Mouse (Mus musculus): ENCODE results near the gene Tulp2.

The Tulp2 gene

DNA sequence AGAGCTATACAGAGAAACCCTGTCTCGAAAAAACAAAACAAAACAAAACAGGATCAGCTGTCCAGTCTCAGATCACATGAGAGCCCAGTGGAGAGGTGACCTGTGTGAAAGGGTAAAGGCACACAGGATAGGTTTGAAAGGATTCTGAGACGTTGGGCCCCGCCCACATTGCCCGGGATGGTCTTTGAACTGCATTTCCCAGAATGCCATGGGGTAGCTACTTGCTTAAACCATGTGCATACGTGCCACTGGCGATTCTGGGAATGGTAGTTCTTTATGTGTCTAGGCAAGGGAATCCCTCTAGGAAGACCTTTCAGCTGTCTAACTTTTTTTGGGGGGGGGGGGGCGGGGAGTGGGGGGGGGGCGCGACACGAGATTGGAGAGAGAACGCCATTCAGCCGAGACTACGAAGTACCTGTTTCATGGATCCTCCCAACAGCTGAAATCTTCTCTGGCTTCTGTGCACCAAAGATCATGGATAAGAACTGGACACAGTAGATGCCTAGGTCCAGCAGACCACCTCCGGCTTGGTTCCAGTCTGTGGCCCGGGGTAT lies at the start of gene Tulp2:
Gene Tulp2, plus strand, starts transcription at position 504 of the 554 bp plus-strand sequence.
- DNase-seq = peak; percentile 48 to 60

DNA sequence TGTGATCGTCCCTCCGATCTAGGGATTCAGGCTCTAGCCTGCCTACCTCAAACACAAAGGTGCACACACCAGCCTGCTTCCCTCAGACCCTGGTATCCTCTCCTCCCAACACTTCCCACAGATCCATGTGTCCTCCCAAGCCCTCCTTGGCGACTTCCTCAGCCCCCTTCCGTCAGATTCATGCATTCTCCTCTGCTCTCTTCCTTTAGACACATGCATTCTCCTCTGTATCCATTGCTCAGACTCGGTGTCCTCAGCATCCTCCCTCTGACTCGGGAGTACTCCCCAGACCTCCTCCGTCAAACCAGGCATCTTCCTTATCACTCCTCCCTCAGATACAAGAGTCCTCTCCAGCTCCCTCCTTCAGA lies 47.9 kb upstream of the Tulp2 start:
- DNase-seq = no peak

DNA sequence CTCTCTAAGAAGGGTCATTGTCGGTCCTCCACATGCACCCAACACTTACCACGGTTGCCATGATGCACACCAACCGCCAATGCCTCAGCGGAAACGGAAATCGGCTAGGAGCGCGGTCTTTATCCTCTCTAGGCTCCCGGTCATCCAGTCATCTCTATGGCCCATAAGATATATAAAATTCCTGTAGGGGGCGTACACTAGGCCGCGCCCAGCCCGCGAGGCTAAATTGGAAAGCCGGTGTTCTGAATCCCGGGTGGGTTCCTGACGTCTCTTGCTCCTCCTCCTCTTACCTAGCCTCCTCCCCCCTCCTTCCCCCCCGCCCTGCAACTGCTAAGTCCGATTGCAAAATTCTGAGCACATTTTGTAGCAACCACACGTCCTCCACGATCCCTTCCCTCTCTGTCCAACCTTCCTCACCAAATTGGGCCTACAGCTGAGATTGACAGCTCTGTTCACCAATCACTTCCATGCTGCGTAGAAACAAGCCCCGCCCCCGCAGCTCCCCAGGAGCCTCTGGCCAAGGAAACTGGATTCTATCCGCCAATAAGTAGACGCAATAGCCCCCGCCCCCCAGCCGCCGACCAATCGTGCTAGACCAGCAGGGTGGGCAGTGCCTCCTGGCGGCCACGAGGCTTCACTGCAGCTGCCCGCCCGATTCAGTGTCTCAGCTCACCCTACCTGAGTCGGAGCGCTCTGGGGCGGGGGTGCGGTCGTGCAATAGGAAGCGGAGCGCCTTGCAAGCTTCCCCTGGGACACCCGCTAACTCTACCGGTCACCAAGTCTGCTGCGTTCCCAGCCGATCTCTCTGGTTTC lies 47.3 kb upstream of the Tulp2 start, which contains the start of gene Gys1:
Gene Gys1, plus strand, starts transcription at position 642 of the 813 bp plus-strand sequence.
- peak; percentile 100 for DNase-seq

DNA sequence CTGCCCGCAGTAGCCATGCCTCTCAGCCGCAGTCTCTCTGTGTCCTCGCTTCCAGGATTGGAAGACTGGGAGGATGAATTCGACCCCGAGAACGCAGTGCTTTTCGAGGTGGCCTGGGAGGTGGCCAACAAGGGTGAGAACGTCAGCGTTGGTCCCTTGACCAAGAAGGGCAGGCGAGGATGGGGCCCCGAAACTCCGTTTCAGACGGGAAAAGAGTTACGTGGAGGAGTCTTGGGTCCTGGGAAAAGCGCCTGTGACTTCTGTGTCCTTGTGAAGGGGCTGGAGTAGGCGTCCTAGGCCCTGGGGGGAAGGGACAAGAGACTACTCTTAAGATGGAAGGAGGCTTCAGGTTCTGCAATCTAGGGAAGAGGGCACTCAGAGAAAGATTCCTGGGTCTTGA lies 46.6 kb upstream of the Tulp2 start:
- no peak for DNase-seq

DNA sequence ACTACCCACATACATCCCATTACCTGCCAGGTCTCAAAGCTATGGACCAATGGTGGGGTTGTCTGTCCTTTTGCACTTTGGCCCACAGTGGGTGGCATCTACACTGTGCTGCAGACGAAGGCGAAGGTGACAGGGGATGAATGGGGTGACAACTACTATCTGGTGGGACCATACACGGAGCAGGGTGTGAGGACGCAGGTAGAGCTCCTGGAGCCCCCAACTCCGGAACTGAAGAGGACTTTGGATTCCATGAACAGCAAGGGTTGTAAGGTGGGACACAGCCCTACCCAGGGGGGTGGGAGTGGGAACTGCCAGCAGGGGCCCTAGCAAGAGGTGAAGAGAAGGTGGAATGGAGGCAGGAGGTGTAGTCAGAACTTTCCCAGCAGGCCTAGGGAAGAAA lies 45.2 kb upstream of the Tulp2 start:
- DNase-seq = no peak

DNA sequence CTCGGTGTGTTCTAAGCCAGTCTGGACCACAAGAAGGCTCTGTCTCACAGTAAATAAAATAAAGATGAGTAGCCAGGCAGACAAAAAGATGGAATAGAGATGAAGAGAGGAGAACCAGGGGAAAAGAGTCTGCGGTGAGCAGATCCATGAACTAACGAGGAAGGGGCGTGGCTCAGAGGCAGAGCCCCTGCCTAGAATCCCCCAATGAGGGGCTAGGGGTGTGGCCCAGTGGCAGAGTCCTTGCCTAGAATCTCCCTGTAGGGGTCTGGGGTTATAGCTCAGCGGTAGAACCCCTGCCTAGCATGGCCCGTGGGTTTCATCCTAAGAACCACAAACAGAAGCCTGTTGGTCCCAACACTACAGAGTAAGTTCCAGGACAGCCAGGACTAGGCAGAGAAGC lies 44.6 kb upstream of the Tulp2 start:
- DNase-seq = no peak

DNA sequence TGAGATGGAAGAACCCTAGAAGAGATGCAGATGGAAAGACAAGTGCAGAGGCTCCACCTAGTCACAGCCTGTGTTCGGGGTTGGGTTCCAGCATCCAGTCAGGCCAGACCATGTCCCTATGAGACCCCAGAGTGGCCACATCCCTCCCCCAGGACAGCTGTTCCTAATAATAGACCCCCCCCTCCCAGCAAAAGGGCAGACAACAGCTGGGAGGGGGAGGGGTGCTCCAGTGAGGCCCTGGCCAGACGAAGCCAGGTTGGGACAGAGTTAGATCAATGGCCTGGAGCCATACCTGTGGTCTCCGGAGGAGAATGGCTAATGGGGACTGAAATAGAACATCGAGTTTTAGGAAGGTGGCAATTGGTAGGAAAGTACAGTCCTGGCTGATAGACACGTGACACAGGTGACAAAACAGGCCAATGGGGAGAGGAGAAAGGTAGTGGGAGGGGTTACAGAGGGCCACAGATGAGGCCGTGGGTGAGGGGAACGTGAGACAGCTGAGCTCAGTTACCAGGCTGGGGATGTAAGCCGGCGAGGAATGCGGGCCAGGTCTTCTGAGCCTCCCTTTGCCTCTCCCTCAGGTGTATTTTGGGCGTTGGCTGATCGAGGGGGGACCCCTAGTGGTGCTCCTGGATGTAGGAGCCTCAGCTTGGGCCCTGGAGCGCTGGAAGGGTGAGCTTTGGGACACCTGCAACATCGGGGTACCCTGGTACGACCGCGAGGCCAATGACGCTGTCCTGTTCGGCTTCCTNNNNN lies 44.0 kb upstream of the Tulp2 start, which contains the start of gene Ruvbl2:
Gene Ruvbl2, minus strand, starts transcription at position 576 of the 756 bp plus-strand sequence.
- no peak for DNase-seq

DNA sequence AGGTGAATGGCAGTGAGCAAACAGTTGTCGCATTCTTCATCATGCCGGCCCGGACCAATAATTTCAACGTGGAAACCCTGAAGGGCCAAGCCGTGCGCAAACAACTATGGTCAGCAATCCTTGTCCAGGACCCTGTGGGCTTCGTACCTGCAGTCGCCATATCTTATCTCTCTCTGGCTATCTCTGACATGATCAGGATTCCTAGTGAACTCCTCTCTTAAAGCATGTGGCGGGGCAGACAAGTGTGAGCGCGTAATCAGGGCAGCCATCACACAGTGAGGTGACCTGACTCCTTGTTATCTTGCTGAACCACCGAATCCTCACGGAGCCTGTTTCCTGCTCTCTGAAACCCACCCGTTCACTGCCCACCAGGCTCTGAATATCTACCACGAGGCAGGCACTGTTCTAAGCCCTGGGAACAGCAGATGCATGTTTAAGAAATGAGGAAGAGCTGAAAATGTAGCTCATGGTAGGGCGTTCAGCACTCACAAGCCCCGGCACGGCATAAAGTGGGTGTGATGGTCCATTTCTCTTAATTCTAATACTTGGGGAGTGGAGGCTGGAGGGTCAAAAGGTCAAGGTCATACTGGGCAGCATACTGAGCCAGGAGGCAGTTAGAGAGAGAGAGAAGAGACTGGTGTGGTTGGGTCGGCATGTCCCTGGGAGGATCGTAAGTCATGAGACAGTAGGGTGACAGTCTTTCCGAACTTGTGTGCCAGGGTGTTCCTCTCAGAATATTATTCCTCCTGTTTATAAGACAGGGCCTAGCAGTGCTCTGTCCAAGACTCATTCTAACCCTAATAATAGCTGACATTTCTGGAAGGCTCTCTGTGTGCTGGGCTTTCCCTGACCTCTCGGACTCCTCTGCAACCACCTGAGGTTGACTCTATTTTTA lies 37.9 kb upstream of the Tulp2 start:
- no peak for DNase-seq

DNA sequence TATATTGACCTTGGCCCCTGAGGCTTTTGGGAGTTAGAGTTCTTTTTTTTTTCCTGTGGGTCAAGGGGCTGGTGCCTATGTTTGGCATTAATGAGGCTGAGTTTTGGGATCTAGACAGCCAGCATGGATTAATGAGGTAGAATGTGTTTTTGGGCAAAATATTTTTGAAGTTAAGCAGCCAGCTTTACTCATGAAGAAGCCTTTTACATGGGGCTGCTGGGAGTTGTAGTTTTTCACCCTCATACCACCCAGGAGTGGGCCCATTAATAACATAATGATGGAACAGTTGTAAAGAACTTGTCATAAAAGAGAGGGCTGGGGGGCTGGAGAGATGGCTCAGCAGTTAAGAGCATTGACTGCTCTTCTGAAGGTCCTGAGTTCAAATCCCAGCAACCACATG lies 35.1 kb upstream of the Tulp2 start:
- DNase-seq = no peak

DNA sequence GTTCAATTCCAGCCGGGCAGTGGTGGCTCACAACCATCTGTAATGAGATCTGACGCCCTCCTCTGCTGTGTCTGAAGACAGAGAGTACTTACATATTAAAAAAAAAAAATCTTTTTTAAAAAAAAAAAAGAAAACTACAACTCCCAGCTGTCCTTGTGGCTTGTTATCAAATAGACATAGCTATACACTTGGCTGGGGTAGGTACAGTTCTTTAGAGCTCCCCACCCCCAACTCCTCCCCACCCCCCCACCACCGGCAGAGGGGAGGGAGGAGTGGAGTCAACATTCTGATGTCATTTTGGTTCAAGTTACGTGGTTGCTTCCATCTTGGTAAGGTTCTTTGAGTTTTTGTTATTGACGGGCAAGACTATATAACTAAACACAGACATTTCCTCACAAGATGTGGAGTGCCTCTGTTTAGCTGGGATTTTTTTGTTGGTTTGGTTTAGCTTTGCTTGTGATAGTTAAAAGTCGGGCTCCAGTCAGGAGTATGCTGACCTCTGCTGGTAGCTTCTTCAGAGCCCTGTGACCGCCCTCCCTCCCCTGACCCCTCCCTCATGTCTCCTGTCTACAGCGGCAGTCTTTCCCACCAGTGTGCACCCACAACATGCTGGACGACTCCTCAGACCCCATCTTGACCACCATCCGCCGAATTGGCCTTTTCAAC lies 34.2 kb upstream of the Tulp2 start:
- DNase-seq = no peak

DNA sequence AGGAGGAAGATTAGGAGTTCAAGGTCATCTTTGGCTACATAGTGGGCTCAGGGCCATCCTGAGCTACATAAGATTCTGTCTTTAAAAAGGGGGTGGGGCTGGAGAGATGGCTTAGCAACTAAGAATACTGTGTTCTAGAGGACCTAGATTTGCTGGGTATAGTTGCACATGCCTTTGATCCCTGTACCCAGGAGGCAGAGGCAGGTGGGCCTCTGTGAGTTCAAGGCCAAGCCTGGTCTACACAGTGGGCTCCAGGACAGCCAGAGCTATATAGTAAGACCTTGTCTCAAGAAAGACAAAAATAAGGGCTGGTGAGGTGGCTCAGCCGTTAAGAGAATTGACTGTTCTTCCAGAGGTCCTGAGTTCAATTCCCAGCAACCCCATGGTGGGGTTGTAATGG lies 31.7 kb upstream of the Tulp2 start:
- no peak for DNase-seq

DNA sequence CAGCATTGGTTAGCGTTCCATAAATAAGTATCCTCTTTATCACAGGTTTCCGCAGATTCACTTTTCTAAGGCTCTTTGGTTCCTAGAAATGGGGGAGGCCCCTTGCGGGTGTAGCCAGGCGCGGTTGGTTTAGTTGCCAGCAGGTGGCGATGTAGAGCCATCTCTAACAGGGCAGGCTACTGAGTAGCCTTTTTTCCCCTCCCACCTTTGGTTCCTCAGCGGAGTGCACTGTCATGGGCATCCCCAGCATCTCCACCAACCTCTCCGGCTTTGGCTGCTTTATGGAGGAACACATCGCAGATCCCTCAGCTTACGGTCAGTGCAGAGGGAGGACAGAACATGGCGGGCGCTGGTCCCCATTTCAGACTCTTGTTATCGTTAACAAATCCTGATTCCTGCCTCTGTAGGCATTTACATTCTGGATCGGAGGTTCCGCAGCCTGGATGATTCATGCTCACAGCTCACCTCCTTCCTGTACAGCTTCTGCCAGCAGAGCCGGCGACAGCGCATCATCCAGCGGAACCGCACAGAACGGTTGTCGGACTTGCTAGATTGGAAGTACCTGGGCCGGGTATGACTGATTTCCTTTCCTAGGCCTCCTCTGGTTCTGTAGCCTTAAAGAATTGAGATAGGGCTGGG lies 30.2 kb upstream of the Tulp2 start:
- peak; percentile 50 to 59 for DNase-seq

DNA sequence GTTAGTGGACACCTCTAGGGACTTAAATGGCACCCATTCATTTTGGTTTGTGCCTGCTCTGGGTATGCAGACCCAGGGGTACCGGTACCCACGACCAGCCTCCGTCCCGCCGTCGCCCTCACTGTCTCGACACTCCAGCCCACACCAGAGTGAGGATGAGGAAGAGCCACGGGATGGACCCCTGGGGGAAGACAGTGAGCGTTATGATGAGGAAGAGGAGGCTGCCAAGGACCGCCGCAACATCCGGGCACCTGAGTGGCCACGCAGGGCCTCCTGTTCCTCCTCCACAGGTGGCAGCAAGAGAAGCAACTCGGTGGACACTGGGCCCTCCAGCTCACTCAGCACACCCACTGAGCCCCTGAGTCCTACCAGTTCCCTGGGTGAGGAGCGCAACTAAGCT lies 26.7 kb upstream of the Tulp2 start:
- no peak for DNase-seq

DNA sequence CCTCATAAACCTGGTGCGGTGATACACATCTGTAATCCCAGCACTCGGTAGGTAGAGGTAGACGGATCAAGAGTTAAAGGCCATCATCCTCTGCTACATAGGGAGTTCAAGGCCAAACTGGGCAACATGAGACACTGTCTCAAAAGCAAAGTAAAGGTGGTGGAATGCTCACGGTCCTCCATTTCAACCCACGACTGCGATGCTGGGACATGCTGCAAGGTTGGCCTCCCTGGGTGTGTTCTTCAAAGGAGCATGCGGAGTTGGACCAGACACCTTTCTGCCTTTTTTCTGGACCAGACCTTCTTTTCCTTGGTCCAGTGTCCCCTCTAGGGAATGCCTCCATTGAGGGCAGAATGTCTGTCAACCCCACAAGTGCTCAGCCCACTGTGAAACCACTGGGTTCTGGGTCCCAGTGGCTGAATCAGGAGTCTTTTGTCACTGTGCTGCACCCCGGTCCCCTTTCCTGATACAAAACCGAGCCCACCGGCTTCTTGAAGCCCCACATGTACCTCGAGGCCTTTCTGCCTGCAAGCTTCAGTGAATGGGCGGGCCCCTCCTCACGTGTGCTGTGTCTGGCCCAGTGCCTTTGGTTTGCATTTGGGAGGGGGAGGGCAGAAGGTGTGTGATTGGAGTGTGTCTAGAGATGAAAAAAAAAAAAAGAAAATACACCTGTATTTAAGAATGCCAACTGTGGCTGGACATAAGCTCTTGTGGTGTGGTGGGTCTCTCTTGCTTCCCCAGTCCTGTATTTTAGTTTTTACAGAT lies 25.6 kb upstream of the Tulp2 start:
- no peak for DNase-seq

DNA sequence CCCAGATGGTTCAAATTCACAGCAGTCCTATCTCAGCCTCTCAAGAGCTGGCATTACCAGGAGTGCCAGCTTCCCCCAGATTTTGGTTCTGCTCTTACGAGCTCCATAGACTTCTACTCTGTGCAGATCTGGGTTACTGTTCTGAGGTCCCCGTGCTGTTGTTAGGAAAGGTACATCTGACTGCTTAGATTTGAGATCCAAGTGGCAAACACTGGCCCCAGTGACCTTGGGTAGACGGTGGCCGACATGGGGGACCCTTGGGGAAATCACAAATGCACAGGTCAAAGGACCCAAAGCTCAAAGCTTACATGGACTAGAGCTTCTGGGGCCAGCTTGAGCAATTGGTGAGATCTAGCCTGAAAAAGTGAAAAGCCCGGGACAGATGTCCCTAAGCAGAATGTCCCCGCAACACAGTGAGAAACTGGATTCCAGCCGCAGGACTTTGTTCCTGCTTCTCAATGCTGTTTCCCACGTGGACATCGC lies 24.9 kb upstream of the Tulp2 start:
- no peak for DNase-seq

DNA sequence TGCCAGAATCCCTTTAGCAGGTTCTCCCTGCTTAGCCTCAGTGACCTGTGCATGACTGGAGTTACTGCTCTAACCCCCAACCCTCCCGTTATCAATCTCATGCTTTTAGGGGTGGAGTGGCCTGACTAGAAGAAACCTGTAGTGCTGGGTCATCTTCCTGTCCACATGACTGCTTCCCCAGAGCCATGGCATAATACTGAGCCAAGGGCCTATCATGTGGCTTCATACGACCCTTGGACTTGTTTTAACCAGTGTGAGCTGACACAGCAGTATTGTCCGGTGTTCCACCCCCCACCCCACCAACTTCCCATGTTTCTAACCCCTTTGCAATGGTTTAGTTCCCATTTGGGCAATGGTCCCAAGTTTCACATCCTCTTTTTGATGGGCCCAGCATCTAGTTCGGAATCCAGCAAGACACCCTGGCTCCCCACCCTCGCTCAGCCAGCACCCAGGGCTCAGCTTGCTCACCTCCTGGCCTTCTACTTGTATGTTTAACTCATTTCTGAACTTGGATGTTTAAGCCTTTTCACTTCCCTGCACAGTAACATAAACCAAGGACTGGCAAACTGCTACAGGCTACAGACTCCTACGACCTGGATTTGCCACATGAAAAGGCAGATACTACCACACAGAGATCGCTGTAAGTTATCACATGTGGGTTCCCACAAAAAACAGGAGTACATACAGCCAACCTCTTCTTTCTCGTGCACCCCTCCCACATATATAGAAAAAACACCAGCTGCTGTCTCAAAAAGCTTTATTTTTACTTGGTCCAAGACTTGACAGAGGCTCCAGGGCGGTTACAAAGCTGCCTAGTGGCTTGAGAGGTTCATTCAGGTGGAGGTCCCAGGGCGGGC lies 24.2 kb upstream of the Tulp2 start:
- no peak for DNase-seq

DNA sequence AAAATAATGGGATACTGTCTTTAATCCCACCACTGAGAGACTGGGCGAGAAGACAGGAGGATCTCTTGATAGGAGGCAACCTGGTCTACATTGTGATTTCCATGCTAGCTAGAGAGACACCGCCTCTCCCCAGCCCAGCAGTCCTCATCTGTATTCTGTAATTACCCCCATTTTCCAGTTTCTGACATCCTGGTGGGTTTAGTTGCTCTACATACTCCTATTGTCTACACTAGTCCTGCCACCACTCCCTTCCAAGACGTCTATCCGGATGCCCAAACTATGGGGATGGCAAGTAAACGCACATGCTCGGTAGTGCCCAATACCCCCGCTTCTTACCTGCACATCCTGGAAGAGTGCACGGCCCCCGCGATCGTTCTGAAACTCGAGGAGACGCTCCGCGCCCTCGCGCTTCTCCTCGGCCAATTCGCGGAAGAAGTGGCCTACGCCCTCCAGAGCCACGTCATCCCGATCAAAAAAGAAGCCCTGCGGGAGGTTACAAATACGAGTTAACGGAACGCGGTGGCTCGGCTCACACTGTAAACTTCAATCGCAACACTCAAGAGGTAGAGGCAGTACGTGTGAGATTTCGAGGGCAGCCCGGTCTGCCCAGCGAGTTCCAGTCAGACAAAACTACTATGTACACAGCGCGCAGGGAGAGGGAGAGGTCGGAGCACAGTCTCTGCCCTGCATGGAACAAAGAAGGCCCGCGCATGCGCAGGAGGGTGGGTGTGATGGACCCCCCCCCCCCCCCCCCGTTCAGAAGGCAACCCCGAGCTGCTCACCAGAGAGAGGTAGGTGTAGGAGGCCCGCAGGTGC lies 22.7 kb upstream of the Tulp2 start:
- peak; percentile 66 to 74 for DNase-seq

DNA sequence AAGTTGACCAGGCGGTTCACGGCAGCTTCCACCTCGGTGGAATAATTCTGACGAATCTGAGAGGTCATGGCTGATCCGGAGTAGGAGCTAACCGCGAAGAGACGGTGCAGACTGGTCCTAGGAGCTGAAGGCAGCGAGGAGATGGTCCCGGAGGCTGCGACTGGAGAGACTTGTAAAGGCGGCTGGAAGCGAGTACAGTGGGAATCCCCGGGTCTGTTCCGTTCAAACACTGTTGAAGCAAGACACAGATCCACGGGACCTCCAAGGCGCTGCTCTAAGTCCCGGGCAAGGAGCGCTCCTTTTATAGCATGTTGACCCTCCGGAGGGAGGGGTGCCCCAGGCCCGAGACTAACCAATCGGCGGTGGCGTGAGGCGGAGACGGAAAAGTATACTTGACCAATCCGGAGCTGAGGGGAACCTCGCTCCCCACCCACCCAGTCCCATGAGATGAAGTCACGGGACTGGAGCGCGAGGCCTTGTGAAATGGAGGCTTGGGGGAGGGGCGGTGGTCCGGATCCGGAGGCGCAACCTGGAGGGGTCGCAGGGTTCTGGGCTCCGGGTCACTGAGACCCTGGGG lies 22.0 kb upstream of the Tulp2 start, which contains the start of gene Ftl1:
Gene Ftl1, minus strand, starts transcription at position 321 of the 577 bp plus-strand sequence.
- DNase-seq = peak; percentile 96 to 98

All from thymus, adult 18-20 months (tissue).